Mouse (Mus musculus): ENCODE measurements around the gene Gabpb1.

- TF ChIP-seq TAL1 (IDR thresholded peaks at IDR 0.05; ENCODE audit: low read length) (no peak), GATA1 (IDR thresholded peaks at IDR 0.05; ENCODE audit: low read length) (no peak)
These were observed 74.1 kb downstream of the Gabpb1 start for GRCm38 (mm10) chr2:126601918-126602600.

Data from erythroblast, embryonic 14.5 days (primary cell).